Mouse (Mus musculus): Measurements from ENCODE around the gene Mns1. TPM values are rescaled to one million over a fixed set of nuclear protein-coding genes. Genes with fewer than 3 reads are reported as not detected.
A peak's percentile ranks its signal among the peaks of the same experiment; 100 is the strongest.
"Not testable (repeated sequence)": the region's sequence is repeated elsewhere in the genome, so short reads cannot be mapped to it uniquely, and the experiment has no call there.

Mns1 gene
- 1 to 10 TPM; 1.3 to 3.0 TPM for total RNA-seq (2021)
- long read RNA-seq, experiment 1, partial matches to known transcripts = 0 of 1 reads
- long read RNA-seq, experiment 1, other reads (novel, unspliced or antisense) = 1 of 1 reads
- long read RNA-seq, experiment 2, full-length matches to known transcripts = 1 of 1 reads
- long read RNA-seq, experiment 2, partial matches to known transcripts = 0 of 1 reads
- long read RNA-seq, experiment 2, other reads (novel, unspliced or antisense) = 0 of 1 reads

DNA sequence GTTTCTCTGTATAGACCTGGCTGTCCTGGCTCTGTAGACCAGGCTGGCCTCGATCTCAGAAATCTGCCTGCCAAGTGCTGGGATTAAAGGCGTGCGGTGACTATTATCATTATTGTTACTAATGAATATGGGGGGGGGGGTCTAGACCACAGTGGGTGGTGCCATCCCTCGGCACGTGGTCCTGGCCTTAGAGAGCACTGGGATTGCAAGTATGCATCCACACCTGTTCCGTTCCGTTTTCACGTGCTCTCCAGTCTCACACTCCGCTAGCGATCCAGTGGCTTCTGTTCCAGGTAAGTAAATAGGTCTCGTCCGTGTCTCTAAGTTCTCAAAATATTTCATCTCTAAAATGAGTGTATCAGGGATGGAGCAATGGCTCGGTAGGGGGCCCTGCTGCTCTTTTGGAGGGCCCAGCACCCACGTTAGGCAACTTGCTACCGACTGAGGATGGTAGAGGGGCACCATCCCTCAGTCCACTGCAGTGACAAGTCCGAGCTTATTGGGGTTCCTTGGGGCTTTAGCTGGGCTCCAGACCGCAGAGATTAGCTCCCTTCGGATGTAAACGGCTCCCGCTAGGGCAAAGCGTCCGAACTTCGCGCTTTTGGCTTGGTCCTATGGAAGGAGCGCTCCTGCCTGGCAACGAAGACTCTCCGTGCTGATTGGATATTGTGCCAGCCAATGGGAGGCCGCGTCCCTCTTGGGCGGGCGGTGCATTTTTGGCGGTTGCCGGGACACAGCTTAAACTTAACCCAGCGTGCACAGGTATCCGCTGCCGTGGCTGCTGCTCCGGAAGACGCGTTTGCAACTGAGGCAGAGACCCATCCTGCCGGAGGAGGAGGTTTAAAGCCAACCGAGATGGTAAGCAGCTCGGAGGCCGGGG, at the start of gene Mns1:
TSS of gene Mns1 (plus strand) at position 190 of the 880 bp plus-strand sequence.
- DNase-seq (ENCODE audit: low spot score in 2 of 2) = peak; percentile 93 to 96

DNA sequence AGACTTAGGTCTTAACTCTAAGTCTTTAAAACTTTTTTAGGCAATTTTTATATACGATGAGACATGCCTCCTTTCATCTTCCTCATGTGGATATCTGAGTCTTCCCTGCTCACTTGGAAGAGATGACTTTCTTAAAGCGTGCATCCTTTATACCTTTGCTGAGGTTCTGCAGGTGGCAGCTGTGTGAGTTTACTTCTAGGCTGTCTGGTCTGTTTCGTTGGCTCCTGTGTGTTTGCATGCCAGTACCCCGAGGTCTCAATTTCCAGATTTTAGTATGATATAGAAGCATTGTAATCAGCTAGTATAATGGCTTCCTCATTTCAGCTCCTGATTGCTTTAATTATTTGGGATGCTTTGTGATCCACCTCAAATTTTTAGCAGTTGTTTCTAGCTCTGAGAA, 48.9 kb upstream of the Mns1 start:
- no peak for DNase-seq (ENCODE audit: low spot score in 2 of 2)

GRCm38 (mm10) chr9:72389431-72390002, 48.3 kb upstream of the Mns1 start:
- no peak for DNase-seq (ENCODE audit: low spot score in 2 of 2)

GRCm38 (mm10) chr9:72390321-72391077, 47.3 kb upstream of the Mns1 start:
- DNase-seq (ENCODE audit: low spot score in 2 of 2) = no peak

DNA sequence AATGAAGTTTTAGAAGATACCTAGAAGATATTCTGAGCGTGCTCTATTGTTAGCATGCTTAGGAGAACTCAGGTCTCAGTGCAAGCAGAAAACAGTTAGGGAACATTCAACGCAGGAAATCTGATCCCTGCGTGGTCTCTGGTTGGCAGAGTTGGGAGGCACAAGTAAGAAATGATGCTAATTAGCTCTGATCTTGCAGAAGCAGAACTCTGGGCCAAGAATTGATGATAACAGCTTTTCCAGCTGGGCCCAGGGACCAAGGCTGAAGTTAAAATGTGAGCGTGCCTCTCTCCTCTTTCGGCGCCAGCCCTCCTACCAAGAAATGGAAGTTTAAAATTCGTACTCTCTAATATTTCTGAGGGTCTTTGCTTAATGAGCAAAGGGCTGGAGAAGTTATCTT, 45.1 kb upstream of the Mns1 start:
- no peak for DNase-seq (ENCODE audit: low spot score in 2 of 2)

DNA sequence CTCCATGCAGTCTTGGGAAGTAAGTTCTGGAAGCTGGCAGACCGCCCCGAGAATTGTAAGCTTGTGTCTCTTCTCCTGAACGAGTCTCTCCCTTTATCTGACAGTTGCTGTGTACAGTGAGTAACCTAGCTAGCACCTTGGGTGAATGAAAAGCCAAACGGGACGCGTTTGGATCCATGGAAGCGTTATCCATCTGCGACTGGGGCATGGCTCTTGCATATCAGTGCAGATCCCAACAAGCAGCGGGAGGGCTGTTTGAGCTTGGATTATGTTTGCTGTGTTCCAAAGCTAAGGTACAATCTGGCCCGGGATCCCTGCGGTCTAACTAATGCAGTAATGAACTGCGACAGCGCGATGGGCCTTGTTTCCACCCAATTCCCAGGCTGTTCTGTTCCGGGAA, 44.6 kb upstream of the Mns1 start:
- DNase-seq (ENCODE audit: low spot score in 2 of 2) = no peak

- DNase-seq (ENCODE audit: low spot score in 2 of 2) = no peak
Measured at GRCm38 (mm10) chr9:72393869-72394341, 43.9 kb upstream of the Mns1 start.

DNA sequence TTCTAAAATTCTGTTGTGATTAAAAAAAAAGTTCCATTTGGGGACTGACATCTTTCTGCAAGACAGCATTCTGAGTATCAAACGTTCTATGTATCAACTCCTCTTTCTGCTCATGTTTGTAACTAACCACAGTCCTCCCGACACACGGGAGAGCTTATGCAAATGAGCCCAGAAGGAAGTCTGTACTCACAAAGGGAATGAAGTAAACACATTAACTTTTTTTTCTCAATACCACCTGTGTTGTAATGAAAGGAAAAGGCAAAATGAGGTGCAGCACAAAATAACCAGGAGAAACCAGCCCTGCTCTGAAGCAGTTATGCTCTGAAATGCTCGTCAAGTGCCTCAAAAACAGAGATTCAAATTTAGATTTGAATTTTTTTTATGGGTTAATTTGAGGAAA, 37.7 kb upstream of the Mns1 start:
- no peak for DNase-seq (ENCODE audit: low spot score in 2 of 2)

DNA sequence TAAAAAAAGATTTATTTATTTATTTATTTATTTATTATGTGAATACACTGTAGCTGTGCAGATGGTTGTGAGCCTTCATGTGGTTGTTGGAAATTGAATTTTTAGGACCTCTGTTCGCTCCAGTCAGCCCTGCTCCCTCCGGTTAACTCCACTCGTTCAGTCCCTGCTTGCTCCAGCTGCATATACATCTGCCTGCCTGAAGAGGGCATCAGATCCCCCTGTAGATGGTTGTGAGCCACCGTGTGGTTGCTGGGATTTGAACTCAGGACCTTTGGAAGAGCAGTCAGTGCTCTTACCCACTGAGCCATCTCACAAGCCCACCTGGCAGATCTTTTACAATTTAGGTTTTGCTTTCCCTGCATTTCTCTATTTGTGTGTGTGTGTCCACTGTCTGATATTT, 36.0 kb upstream of the Mns1 start:
- DNase-seq (ENCODE audit: low spot score in 2 of 2) = not testable (repeated sequence)

DNA sequence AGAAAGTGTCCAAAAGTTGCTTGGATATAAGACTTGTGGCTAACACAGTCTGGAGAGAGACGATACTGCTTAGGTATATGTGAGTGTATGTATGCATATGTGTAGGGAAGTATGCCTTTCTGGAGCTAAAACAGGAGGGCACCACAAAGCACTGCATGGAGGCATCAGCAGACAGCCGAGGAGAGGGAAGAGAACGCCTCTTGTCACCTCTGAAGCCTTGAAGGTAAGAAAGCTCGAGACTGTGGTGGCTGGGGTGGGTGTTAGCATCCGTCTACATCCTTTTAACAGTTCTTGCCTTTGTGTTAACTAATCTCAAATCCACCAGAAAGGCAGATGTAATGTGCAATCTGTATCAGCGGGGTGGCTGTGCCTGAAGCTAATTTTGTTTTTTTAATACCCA, 34.4 kb upstream of the Mns1 start:
- no peak for DNase-seq (ENCODE audit: low spot score in 2 of 2)

GRCm38 (mm10) chr9:72404446-72404845, 33.4 kb upstream of the Mns1 start:
- no peak for DNase-seq (ENCODE audit: low spot score in 2 of 2)

DNA sequence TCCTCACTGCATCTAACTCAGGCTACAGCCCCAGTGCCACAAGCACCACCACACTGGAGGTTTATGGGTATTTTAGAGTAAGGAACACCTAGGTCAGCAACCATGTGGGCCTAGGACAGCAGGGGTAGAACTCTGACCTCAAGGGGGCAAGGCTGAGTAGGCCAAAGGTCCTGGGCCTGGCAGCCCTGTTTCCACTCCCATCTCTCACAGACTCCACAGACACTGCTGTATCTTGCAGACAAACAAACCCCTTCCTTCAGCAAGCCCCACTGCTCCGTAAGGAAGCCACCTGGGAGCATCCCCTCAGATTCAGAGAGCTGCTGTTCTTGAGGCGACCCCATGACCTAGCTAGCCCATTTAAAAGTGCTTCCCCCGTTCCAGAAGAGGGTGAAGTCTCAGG, 32.9 kb upstream of the Mns1 start:
- no peak for DNase-seq (ENCODE audit: low spot score in 2 of 2)

DNA sequence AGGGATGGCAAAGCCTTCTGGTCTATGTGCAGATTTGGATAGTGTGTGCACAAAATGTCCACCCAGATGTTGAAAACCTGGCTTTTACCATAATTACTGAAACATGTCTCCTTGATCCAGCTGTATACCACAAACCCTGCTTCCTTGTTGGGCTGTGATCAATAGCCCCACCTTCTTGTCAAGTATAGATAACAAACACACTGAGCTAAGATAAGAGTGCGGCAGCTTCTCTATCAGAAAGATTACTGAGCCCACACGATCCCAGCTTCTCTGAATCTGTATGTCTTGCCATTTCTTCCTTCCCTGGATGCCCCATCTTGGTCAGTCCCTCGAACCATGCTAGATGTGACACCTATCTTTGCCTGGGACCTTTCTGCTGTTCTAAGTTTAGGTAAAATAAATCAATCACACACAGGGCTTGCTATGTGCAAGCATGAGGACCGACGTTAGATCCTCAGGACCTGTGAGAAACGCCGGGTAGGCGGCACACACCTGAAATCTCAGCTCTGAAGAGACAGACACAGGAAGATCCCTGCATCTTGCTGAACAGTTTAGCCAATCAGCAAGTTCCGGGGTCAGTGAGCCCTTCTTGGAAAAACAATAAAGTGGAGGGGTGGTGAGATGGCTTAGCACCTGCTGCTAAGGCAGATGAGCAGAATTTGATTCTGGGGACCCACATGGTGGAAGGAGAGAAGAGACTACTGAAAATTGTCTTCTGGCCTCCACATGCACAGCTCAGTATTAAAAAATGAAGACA, 31.8 kb upstream of the Mns1 start:
- DNase-seq (ENCODE audit: low spot score in 2 of 2) = no peak

DNA sequence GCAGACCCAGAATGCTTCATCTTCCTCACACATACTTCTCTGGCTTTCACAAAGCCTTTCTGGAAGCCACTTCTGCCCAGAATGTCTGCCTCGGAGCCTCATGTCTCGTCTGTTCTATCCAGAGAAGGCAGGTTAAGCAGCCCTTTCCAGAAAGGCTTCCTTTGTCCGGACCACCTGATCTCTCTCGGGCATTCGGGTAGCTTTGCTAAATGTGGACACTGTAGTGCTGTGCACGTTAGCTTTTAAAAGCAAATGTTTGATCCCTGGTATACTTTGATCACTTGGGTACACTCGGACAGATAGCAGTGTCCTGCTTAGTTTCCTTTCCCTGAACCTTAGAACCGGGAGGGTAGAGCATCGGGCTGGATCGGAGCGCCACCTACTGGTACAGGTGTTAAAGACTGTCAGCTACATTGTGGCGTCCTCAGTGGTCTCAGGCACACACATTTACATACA, 29.7 kb upstream of the Mns1 start:
- peak; percentile 76 to 82 for DNase-seq (ENCODE audit: low spot score in 2 of 2)

DNA sequence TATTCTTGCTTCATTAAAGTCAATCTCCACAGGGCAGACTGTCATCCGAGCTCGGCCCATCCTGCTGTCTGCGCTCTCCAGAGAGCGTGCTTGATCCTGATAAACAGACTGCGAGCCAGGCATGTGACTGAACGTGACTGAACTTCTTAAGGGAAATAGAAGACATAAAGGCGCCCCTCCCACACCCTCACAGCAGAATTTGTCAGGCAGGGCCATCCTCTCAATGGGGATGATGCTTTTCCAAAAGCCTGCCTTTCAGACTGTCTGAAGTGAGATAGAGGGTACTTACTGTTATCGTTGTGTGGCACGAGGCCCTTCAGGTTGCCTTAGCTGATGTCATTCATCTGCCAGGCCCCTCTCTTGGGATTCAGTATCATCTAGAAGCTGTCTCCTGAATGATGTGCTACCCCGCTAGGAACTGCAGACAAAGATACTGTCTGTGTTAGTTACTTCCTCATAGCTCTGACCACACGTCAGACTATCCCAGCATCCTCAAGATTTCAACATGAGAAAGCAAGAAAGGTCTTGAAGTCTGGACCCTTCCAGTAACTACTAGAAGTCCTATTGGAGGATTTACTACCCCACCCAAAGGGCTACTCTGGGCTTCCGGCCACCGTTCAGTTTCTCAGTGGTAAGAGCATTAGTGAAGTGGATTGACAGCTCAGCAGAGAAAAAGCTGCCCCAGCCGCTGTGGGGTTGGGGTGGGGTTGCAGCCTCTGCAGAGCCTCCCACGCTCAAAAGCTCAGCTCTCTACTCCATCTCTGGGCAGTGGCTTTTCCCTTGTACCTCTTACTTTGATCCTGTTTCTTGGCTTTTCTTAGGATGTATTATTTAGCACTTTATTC, 28.2 kb upstream of the Mns1 start:
- no peak for DNase-seq (ENCODE audit: low spot score in 2 of 2)

DNA sequence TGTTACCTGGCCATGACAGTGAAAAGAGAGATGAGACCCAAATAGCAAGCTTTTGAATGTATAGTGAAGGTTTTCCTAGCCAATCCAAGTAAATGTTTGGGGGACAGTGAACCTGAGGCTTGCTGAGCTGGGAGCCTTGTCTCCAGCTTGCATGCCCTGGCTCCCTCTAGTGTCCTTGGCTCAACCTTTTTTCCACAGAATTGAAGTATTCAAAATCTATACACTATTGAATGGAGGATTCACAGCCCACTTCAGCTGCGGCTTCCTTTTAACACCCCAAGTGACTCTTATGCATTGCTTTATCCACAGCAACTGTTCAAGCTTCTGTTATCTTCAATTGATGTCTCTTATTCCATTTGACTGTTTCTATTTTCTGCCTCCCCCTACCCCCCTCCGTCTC, 26.1 kb upstream of the Mns1 start:
- DNase-seq (ENCODE audit: low spot score in 2 of 2) = peak in 1 of 2 experiments; percentile 22

DNA sequence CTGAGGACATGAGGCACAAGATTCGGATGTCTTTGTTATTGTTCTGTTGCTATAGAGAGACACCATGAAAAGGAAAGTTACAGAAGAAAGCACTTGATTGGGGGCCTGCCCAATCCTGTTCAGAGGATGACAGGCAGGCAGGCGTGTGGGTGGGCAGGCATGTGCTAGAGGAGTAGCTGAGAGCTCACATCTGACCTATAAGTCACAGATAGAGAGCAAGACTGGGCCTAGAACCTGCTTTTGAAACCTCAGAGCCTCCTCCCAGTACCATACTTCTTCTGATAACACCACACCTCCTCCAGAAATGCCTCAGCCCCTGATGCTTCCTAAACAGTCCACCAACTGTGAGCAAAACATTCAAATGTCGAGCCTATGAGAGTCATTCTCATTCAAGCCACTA, 19.4 kb upstream of the Mns1 start:
- no peak for DNase-seq (ENCODE audit: low spot score in 2 of 2)

DNA sequence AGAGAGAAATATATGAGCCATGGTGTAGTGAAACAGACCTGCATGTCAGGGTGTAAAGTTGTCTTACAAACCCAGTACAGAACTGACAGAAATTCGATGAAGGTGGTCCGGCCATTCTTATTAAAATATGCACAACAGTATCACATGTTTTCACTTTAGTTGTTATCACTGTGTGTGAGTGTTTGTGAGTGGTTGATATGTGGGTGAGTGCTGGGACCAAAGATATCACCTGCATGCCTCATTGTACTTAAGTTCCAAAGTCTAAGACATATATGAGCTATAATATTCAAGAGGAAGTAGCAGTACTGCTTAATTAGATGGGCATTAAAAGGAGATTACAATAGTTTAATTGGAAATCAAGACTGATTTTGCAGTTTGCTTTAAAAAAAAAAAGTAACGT, 17.3 kb upstream of the Mns1 start:
- no peak for DNase-seq (ENCODE audit: low spot score in 2 of 2)

DNA sequence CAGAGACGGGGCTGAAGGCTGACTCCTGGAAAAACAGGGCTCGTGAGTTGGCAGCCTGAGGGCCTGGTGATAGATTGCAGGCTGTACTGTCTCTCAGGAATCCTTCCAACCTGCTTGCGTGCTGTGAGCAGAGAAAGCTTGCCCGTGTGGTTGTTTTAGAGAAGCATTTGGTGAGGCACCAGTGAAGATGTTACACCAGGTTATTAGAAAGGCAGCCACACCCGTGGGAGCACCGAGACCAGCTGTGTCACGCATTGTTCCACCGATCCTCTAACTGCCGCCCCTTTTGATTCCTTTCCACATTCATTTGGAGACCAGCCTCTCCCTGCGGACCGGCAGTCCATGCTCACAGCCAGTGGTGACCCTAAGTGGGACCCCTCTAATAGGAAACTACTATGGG, 15.5 kb upstream of the Mns1 start:
- DNase-seq (ENCODE audit: low spot score in 2 of 2) = no peak

- DNase-seq (ENCODE audit: low spot score in 2 of 2) = no peak
Measured at GRCm38 (mm10) chr9:72422753-72423152, 15.1 kb upstream of the Mns1 start.
